Mouse (Mus musculus) kidney, embryonic 14.5 days (tissue): ENCODE measurements around the gene Aunip. TPM values are rescaled to one million over a fixed set of nuclear protein-coding genes. Genes with fewer than 3 reads are reported as not detected.

ENCODE experiments used
- ATAC-seq: fragments of 200-750 bp; cut with Nextera tagmentation; 2 replicates; pipeline ENCODE4 v1.8.0; 2017; ENCODE audit warnings: moderate number of reproducible peaks, mild to moderate bottlenecking, moderate TSS enrichment, moderate library complexity; ENCODE audit not compliant: low FRiP score, low TSS enrichment
- H3K27ac ChIP-seq: fragments of 300-500 bp; sonication (generic); 2 replicates; pipeline ENCODE4 v1.5.1; 2014; ENCODE audit warnings: low read depth, mild to moderate bottlenecking, low read length, moderate library complexity, mixed read lengths
- H3K27me3 ChIP-seq: fragments of 300-500 bp; sonication (generic); 2 replicates; pipeline ENCODE4 v1.6.1; 2014; ENCODE audit warnings: mild to moderate bottlenecking, low read length; ENCODE audit not compliant: control insufficient read depth, insufficient read depth
- H3K36me3 ChIP-seq: fragments of 300-500 bp; sonication (generic); 2 replicates; pipeline ENCODE4 v1.6.1; 2014; ENCODE audit warnings: low read length, mixed read lengths; ENCODE audit not compliant: control insufficient read depth, insufficient read depth
- H3K4me1 ChIP-seq: fragments of 300-500 bp; sonication (generic); 2 replicates; pipeline ENCODE4 v1.6.1; 2014; ENCODE audit warnings: low read length, mixed read lengths; ENCODE audit not compliant: control insufficient read depth, insufficient read depth
- H3K4me2 ChIP-seq: fragments of 300-500 bp; sonication (generic); replicated peaks from 2 replicates; pipeline ENCODE4 v1.6.1; 2014; ENCODE audit warnings: low read depth, mild to moderate bottlenecking, low read length
- H3K4me3 ChIP-seq: fragments of 300-500 bp; sonication (generic); 2 replicates; pipeline ENCODE4 v1.5.1; 2014; ENCODE audit warnings: mild to moderate bottlenecking, low read length
- H3K9ac ChIP-seq: fragments of 300-500 bp; sonication (generic); 2 replicates; pipeline ENCODE4 v1.6.1; 2014; ENCODE audit warnings: low read depth, mild to moderate bottlenecking, low read length, moderate library complexity
- H3K9me3 ChIP-seq: fragments of 300-500 bp; sonication (generic); 2 replicates; pipeline ENCODE4 v1.6.1; 2016; ENCODE audit warnings: low read length; ENCODE audit not compliant: control insufficient read depth
- WGBS: fragments of 180-500 bp; shearing (Covaris S2); extraction: QIAGEN DNeasy Blood & Tissue Kit; methylation state at CpG from one replicate; pipeline ENCODE4 v1.1.7; 2014; 5-methylcytosine and 5-hydroxymethylcytosine counted together
- polyA plus RNA-seq: library from polyadenylated mRNA; unstranded; fragments of >200 nt; fragmentation: Nextera tagmentation; extraction: Ambion mirVana; gene quantifications from 2 replicates; pipeline ENCODE4 v1.2.1, GENCODE M21; 2014

Gene Aunip
- polyA plus RNA-seq, 1 experiment from 2014 or later = 5.9 TPM

- no peak overlapping the region for H3K4me2 ChIP-seq
- 90% methylated on average over 8 of the region's 8 CpGs for WGBS
- ATAC-seq = no peak
These were observed 49.9 kb downstream of the Aunip start for GRCm38 (mm10) chr4:134560699-134561098.

DNA sequence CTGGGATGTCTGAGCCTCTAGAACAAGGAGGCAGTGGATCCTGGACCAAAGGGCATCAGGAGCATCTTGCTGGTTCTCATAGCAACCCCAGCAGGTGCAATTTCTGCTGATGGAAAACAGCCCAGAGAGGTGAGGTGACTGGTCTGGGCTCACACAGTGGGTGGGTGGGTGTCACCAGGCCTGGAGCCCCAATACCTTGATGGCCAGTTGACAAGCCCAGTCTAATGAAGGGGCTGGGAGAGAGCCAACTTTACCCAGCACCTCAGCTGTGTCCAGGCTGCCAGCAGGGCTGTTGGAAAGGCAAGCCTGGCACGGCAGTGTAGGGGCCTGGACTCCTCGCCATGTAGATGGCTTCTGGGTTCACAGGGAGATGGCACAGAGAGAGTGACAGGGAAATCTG, 51.2 kb downstream of the Aunip start:
- Histone ChIP-seq H3K36me3 (no peaks in the 10 kb centered on the region), H3K27ac (no peak overlapping the region), H3K27me3 (no peaks in the 10 kb centered on the region), H3K4me3 (no peak overlapping the region), H3K9ac (no peak overlapping the region), H3K4me2 (no peak overlapping the region), H3K4me1 (no peaks in the 10 kb centered on the region), H3K9me3 (no peaks in the 10 kb centered on the region)
- 100% methylated on average over 2 of the region's 2 CpGs for WGBS
- ATAC-seq = no peak

More at GRCm38 (mm10) chr4:134560699-134561098, 49.9 kb downstream of the Aunip start:
- no peaks in the 10 kb centered on the region for H3K27me3 ChIP-seq
- no peak overlapping the region for H3K27ac ChIP-seq
- H3K4me1 ChIP-seq = no peaks in the 10 kb centered on the region
- no peak overlapping the region for H3K4me3 ChIP-seq
- H3K36me3 ChIP-seq = no peaks in the 10 kb centered on the region
- no peaks in the 10 kb centered on the region for H3K9me3 ChIP-seq
- no peak overlapping the region for H3K9ac ChIP-seq

DNA sequence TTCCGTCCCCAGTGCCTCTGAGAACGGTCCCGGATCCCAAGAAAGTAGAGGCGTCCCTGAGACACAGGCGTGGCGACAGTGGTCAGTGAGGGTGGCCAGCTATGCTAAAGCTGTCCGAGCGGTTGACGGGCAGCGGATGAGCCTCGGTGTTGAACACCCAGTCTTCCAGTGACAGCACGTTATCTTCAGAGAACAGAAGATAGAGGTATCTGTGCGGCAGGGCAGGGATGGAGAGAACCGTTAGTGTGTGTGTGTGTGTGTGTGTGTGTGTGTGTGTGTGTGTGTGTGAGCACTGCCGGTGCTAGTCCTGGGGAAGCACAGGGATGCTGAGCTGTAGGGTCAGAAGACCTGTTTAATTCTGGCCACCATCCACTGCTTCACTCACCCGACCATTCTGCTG, 52.8 kb downstream of the Aunip start:
- no peak overlapping the region for H3K4me3 ChIP-seq
- ATAC-seq = no peak

GRCm38 (mm10) chr4:134564093-134564492, 53.3 kb downstream of the Aunip start:
- H3K36me3 ChIP-seq = no peaks in the 10 kb centered on the region
- 82% methylated on average over 6 of the region's 6 CpGs for WGBS
- no peak overlapping the region for H3K9ac ChIP-seq
- no peaks in the 10 kb centered on the region for H3K4me1 ChIP-seq
- no peak overlapping the region for H3K4me3 ChIP-seq
- no peak for ATAC-seq
- H3K27me3 ChIP-seq = no peaks in the 10 kb centered on the region
- no peak overlapping the region for H3K4me2 ChIP-seq
- H3K9me3 ChIP-seq = no peaks in the 10 kb centered on the region
- no peak overlapping the region for H3K27ac ChIP-seq

More for the DNA sequence above, 52.8 kb downstream of the Aunip start:
- H3K9me3 ChIP-seq = no peaks in the 10 kb centered on the region
- no peak overlapping the region for H3K4me2 ChIP-seq
- no peaks in the 10 kb centered on the region for H3K27me3 ChIP-seq
- no peak overlapping the region for H3K9ac ChIP-seq
- H3K27ac ChIP-seq = no peak overlapping the region
- H3K4me1 ChIP-seq = no peaks in the 10 kb centered on the region
- WGBS = 89% methylated on average over 16 of the region's 16 CpGs
- H3K36me3 ChIP-seq = no peaks in the 10 kb centered on the region

DNA sequence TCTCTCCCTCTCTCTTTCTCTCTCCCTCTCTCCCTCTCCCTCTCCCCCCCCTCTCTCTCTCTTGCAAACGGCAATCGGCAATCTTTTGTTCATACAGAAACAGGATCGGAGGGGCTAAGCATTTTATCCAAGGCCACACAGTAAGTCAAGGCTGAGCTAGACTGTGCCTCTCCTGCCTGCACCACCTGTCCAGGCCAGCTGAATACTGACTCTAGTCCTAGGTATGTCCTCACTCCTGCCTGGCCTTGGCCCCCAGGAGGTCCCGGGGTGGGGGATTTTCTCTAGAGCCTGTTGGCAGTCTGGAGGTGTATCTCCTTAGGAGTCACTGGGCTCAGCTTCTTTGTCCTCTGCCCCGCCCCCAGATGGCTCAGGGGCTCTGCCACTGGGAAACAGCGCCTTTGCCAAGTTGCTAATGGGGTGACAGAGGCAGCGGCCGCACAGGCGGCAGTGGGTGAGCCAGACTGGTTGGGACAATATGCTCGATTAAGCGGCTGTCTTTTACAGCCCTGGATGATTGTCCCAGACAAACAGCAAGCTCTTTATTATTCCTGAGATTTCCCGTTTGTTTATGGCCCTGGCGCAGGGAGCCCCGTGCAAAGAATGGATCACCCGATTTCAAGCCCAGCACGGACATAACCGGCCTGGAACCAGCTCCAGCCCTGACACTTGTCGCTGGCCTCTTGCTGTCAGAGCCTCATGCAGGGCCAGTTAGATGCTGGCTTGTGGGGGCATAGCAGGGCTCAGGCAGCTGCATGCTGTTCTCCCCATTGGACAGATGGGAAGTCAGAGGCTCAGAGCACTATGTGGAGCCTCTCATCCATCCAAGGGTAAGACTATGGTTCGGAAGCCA, 56.8 kb downstream of the Aunip start:
- Histone ChIP-seq H3K4me3 (no peak overlapping the region), H3K9me3 (no peaks in the 10 kb centered on the region), H3K27ac (no peak overlapping the region), H3K9ac (no peak overlapping the region), H3K27me3 (no peaks in the 10 kb centered on the region), H3K4me2 (no peak overlapping the region), H3K36me3 (no peaks in the 10 kb centered on the region), H3K4me1 (no peaks in the 10 kb centered on the region)
- WGBS = 31% methylated on average over 19 of the region's 19 CpGs
- ATAC-seq = no peak

DNA sequence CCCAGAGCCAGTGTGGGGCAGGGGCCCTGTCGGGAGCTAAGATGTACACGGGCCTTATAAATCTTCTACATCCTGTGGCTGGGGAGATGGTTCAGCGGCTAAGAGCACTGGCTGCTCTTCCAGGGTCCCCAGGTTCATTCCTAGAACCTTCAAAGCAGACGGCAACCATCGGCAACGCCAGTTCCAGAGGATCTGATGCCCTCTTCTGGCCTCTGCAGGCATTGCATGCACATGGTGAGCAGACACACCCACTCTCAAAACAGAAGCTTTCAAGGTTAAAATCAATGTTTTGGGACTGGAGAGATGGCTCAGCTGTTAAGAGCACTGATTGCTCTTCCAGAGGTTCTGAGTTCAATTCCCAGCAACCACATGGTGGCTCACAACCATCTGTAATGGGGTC, 58.4 kb downstream of the Aunip start:
- no peak for ATAC-seq
- no peaks in the 10 kb centered on the region for H3K36me3 ChIP-seq

DNA sequence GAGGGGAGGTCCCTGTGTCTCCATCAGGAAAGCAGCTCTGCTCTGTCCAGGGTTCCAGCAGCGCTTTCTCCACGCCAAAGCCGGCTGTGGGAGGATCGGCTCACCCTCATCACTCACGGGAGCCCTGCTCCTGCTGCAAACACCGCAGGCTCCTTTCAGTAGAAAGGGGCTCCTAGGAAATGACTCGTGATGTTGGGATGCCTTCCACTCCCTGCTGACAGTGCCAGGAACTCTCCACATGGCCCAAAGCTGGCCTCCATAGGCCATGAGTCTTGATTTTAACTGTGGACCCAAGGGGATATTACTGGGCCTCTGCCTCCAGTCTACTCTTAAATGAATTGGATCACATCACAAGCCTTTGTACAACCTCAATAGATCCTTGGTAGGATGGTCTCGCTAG, 59.0 kb downstream of the Aunip start:
- no peak overlapping the region for H3K9ac ChIP-seq
- no peak for ATAC-seq
- H3K4me1 ChIP-seq = no peaks in the 10 kb centered on the region
- no peak overlapping the region for H3K4me3 ChIP-seq
- no peaks in the 10 kb centered on the region for H3K27me3 ChIP-seq
- no peak overlapping the region for H3K27ac ChIP-seq
- H3K4me2 ChIP-seq = no peak overlapping the region
- no peaks in the 10 kb centered on the region for H3K9me3 ChIP-seq
- no peaks in the 10 kb centered on the region for H3K36me3 ChIP-seq
- WGBS = 80% methylated on average over 8 of the region's 8 CpGs

More for the DNA sequence above, 58.4 kb downstream of the Aunip start:
- Histone ChIP-seq H3K4me1 (no peaks in the 10 kb centered on the region), H3K9ac (no peak overlapping the region), H3K4me3 (no peak overlapping the region), H3K4me2 (no peak overlapping the region), H3K9me3 (no peaks in the 10 kb centered on the region), H3K27ac (no peak overlapping the region), H3K27me3 (no peaks in the 10 kb centered on the region)
- 69% methylated on average over 6 of the region's 6 CpGs for WGBS

- Histone ChIP-seq H3K27me3 (no peaks in the 10 kb centered on the region), H3K4me2 (no peak overlapping the region), H3K4me3 (no peak overlapping the region), H3K9ac (no peak overlapping the region), H3K27ac (no peak overlapping the region), H3K36me3 (no peaks in the 10 kb centered on the region), H3K4me1 (no peaks in the 10 kb centered on the region), H3K9me3 (no peaks in the 10 kb centered on the region)
- ATAC-seq = no peak
- 70% methylated on average over 14 of the region's 14 CpGs for WGBS
These were observed 60.1 kb downstream of the Aunip start for GRCm38 (mm10) chr4:134570704-134571451.
